Mouse (Mus musculus) stomach, embryonic 14.5 days (tissue): ENCODE results near the gene Wdr35. TPM values are rescaled to one million over a fixed set of nuclear protein-coding genes. Genes with fewer than 3 reads are reported as not detected.

Experiments
- ATAC-seq: fragments of 200-750 bp; cut with Nextera tagmentation; 2 replicates; pipeline ENCODE4 v1.8.0; 2017; ENCODE audit warnings: low read depth, moderate TSS enrichment; ENCODE audit not compliant: insufficient number of reproducible peaks, insufficient read depth, low FRiP score
- H3K27ac ChIP-seq: fragments of 300-500 bp; sonication (generic); 2 replicates; pipeline ENCODE4 v1.5.1; 2014; ENCODE audit warnings: mild to moderate bottlenecking, low read length, moderate library complexity, mixed read lengths
- H3K27me3 ChIP-seq: fragments of 300-500 bp; sonication (generic); 2 replicates; pipeline ENCODE4 v1.6.1; 2014; ENCODE audit warnings: low read length, control low read depth, mixed read lengths; ENCODE audit not compliant: control insufficient read depth, insufficient read depth
- H3K36me3 ChIP-seq: fragments of 300-500 bp; sonication (generic); 2 replicates; pipeline ENCODE4 v1.6.1; 2014; ENCODE audit warnings: mild to moderate bottlenecking, control low read depth, low read length, moderate library complexity, mixed read lengths; ENCODE audit not compliant: control insufficient read depth, insufficient read depth
- H3K4me1 ChIP-seq: fragments of 300-500 bp; sonication (generic); 2 replicates; pipeline ENCODE4 v1.6.1; 2014; ENCODE audit warnings: low read length, control low read depth, mixed read lengths; ENCODE audit not compliant: control insufficient read depth, insufficient read depth
- H3K4me2 ChIP-seq: fragments of 300-500 bp; sonication (generic); replicated peaks from 2 replicates; pipeline ENCODE4 v1.6.1; 2014; ENCODE audit warnings: low read depth, low read length, control low read depth
- H3K4me3 ChIP-seq: fragments of 300-500 bp; sonication (generic); 2 replicates; pipeline ENCODE4 v1.5.1; 2014; ENCODE audit warnings: low read depth, low read length, control low read depth
- H3K9ac ChIP-seq: fragments of 300-500 bp; sonication (generic); replicated peaks from 2 replicates; pipeline ENCODE4 v1.6.1; 2014; ENCODE audit warnings: low read depth, mild to moderate bottlenecking, control low read depth, low read length, moderate library complexity, mixed read lengths
- H3K9me3 ChIP-seq: fragments of 300-500 bp; sonication (generic); 2 replicates; pipeline ENCODE4 v1.6.1; 2016; ENCODE audit warnings: low read depth, low read length, control low read depth; ENCODE audit not compliant: control insufficient read depth
- WGBS: fragments of 180-500 bp; shearing (Covaris S2); extraction: QIAGEN DNeasy Blood & Tissue Kit; methylation state at CpG from one replicate; pipeline ENCODE4 v1.1.7; 2014; 5-methylcytosine and 5-hydroxymethylcytosine counted together
- polyA plus RNA-seq: library from polyadenylated mRNA; unstranded; fragments of >200 nt; fragmentation: Nextera tagmentation; extraction: Ambion mirVana; gene quantifications from 2 replicates; pipeline ENCODE4 v1.2.1, GENCODE M21; 2014

Gene Wdr35
- polyA plus RNA-seq, 1 experiment from 2014 or later, result 21.3 TPM

- no peaks in the 10 kb centered on the region for H3K9me3 ChIP-seq
- H3K27me3 ChIP-seq, result no peaks in the 10 kb centered on the region
- no peaks in the 10 kb centered on the region for H3K4me1 ChIP-seq
- no peak overlapping the region for H3K9ac ChIP-seq
- peaks cover 32% of the 10 kb centered on the region for H3K36me3 ChIP-seq
- ATAC-seq, result no peak
- no peak overlapping the region for H3K4me3 ChIP-seq
- WGBS, result 66% methylated on average over 4 of the region's 4 CpGs
- no peak overlapping the region for H3K4me2 ChIP-seq
- no peak overlapping the region for H3K27ac ChIP-seq
Measured at GRCm38 (mm10) chr12:8941131-8941615, 32.5 kb upstream of the Wdr35 start.

- Histone ChIP-seq H3K27ac (no peak overlapping the region), H3K4me3 (no peak overlapping the region), H3K4me1 (no peaks in the 10 kb centered on the region), H3K27me3 (no peaks in the 10 kb centered on the region), H3K9ac (no peak overlapping the region), H3K9me3 (no peaks in the 10 kb centered on the region), H3K36me3 (peaks cover 26% of the 10 kb centered on the region), H3K4me2 (no peak overlapping the region)
- 54% methylated on average over 4 of the region's 4 CpGs for WGBS
- no peak for ATAC-seq
Measured at GRCm38 (mm10) chr12:8941699-8942392, 31.8 kb upstream of the Wdr35 start.

GRCm38 (mm10) chr12:8947163-8947562 lies 26.5 kb upstream of the Wdr35 start:
- Histone ChIP-seq H3K27me3 (0 out of 2 replicates have a peak, but pooled peaks cover 4% of the 10 kb centered on the region), H3K9ac (no peak overlapping the region), H3K4me2 (peak overlapping the region; percentile 85), H3K27ac (no peak overlapping the region), H3K9me3 (no peaks in the 10 kb centered on the region), H3K36me3 (no peaks in the 10 kb centered on the region), H3K4me1 (0 out of 2 replicates have a peak, but pooled peaks cover 4% of the 10 kb centered on the region), H3K4me3 (no peak overlapping the region)
- WGBS, result 48% methylated on average over 9 of the region's 9 CpGs
- ATAC-seq, result no peak

GRCm38 (mm10) chr12:8947714-8948464 lies 25.8 kb upstream of the Wdr35 start, which contains the start of gene Matn3:
Gene Matn3, plus strand, starts transcription at chr12:8947929.
- peak within 1 kb of the TSS; percentile 37 for H3K4me3 ChIP-seq
- WGBS, result under 1% methylated on average over 42 of the region's 42 CpGs
- peak; percentile 53; the same call in 1 of the 2 replicates for ATAC-seq

GRCm38 (mm10) chr12:8953136-8953535 lies 20.6 kb upstream of the Wdr35 start:
- WGBS, result 83% methylated on average over 10 of the region's 10 CpGs
- no peaks in the 10 kb centered on the region for H3K36me3 ChIP-seq
- H3K27me3 ChIP-seq, result 0 out of 2 replicates have a peak, but pooled peaks cover 4% of the 10 kb centered on the region
- H3K9me3 ChIP-seq, result no peaks in the 10 kb centered on the region
- no peak overlapping the region for H3K9ac ChIP-seq
- H3K4me1 ChIP-seq, result no peaks in the 10 kb centered on the region
- no peak overlapping the region for H3K27ac ChIP-seq
- ATAC-seq, result no peak
- H3K4me2 ChIP-seq, result no peak overlapping the region
- H3K4me3 ChIP-seq, result no peak overlapping the region

More at GRCm38 (mm10) chr12:8947714-8948464, 25.8 kb upstream of the Wdr35 start, which contains the start of gene Matn3:
- H3K4me2 ChIP-seq, result peak within 1 kb of the TSS; percentile 85
- no peaks in the 10 kb centered on the region for H3K9me3 ChIP-seq
- H3K36me3 ChIP-seq, result no peaks in the 10 kb centered on the region
- H3K4me1 ChIP-seq, result 0 out of 2 replicates have a peak, but pooled peaks cover 4% of the 10 kb centered on the region
- 0 out of 2 replicates have a peak, but pooled peaks cover 4% of the 10 kb centered on the region for H3K27me3 ChIP-seq
- H3K9ac ChIP-seq, result no peak within 1 kb of the TSS
- H3K27ac ChIP-seq, result no peak within 1 kb of the TSS

GRCm38 (mm10) chr12:8954161-8954561 lies 19.5 kb upstream of the Wdr35 start:
- Histone ChIP-seq H3K4me2 (no peak overlapping the region), H3K27me3 (no peaks in the 10 kb centered on the region), H3K9ac (no peak overlapping the region), H3K27ac (no peak overlapping the region), H3K9me3 (no peaks in the 10 kb centered on the region), H3K4me1 (no peaks in the 10 kb centered on the region), H3K4me3 (no peak overlapping the region), H3K36me3 (no peaks in the 10 kb centered on the region)
- no peak for ATAC-seq
- WGBS, result 61% methylated on average over 9 of the region's 9 CpGs

GRCm38 (mm10) chr12:8961607-8962316 lies 11.9 kb upstream of the Wdr35 start:
- Histone ChIP-seq H3K4me3 (no peak overlapping the region), H3K36me3 (no peaks in the 10 kb centered on the region), H3K9ac (no peak overlapping the region), H3K9me3 (no peaks in the 10 kb centered on the region), H3K4me1 (no peaks in the 10 kb centered on the region), H3K4me2 (no peak overlapping the region), H3K27ac (no peak overlapping the region), H3K27me3 (no peaks in the 10 kb centered on the region)
- WGBS, result 54% methylated on average over 9 of the region's 9 CpGs
- no peak for ATAC-seq

GRCm38 (mm10) chr12:8969828-8970227 lies 3.9 kb upstream of the Wdr35 start:
- no peaks in the 10 kb centered on the region for H3K9me3 ChIP-seq
- H3K4me3 ChIP-seq, result no peak overlapping the region
- H3K9ac ChIP-seq, result no peak overlapping the region
- no peaks in the 10 kb centered on the region for H3K27me3 ChIP-seq
- whole genome bisulfite sequencing, result 10% methylated on average over 9 of the region's 9 CpGs
- 0 out of 2 replicates have a peak, but pooled peaks have one; percentile 42 for ATAC-seq
- H3K4me2 ChIP-seq, result no peak overlapping the region
- H3K4me1 ChIP-seq, result no peaks in the 10 kb centered on the region
- no peak overlapping the region for H3K27ac ChIP-seq
- no peaks in the 10 kb centered on the region for H3K36me3 ChIP-seq
